Mouse (Mus musculus) urinary bladder, postnatal 36 days (tissue): ENCODE measurements around the gene Aurkaip1.
A peak's percentile ranks its signal among the peaks of the same experiment; 100 is the strongest.

Experiments used
- DNase-seq, 2 experiments: peaks; one replicate each; pipeline ENCODE4 v3.0.0; 2022; ENCODE audit warnings: low spot score in 2 of 2, mixed read lengths in 1 of 2

Gene Aurkaip1

DNA sequence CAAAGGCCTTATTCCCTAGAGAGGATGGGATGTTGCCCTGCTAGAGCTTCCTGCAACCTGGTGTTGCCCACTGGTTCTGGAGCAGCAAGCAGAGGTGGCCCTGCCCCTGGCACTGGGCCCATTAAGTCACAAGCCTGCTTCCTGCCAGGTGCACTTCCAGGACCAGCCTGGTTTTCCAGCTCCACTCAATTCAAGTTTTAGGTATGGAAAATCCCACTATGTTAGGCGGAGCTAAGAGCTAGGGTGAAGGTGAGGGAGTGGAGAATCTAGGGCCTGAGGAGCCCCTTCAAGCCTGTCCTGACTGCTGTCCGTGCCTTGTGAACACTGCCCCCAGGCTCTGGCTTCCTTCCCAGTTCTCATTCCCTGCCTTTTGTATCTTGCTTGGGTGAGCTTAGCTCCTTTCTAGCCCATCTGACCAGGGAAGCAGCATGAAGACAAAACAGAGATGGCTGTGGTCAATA, 20.9 kb downstream of the Aurkaip1 start:
- peak in 1 of 2 experiments; percentile 8 for DNase-seq

DNA sequence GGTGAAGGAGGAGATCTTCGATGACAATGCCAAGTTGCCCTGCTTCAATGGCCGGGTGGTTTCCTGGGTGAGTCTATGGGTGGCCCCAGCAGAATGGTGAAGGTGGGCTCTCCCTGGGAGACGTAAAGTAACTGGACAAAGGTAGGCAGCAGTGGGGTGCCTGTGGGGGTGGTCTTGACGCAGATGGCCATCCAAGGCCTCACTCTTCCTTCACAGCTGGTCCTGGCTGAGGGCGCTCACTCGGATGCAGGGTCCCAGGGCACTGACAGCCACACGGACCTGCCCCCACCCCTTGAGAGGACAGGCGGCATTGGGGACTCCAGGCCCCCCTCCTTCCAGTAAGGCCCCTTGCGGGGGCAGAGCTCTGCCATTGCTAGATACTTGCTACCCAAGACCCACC, 22.3 kb downstream of the Aurkaip1 start:
- DNase-seq, result no peak

DNA sequence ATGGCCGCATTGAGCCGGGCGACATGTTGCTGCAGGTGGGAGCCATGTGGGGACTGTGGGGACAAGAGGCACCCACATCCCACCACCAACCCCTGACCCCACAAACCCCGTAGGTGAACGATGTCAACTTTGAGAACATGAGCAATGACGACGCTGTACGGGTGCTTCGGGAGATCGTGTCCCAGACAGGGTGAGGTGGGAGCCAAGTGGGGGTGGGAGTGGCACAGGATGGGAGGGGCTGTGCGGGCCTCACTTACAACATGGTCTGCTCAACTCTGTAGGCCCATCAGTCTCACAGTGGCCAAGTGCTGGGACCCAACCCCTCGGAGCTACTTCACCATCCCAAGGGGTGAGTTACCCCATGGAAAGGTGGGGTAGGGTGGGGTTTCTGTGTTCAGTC, 23.9 kb downstream of the Aurkaip1 start:
- DNase-seq, result no peak

DNA sequence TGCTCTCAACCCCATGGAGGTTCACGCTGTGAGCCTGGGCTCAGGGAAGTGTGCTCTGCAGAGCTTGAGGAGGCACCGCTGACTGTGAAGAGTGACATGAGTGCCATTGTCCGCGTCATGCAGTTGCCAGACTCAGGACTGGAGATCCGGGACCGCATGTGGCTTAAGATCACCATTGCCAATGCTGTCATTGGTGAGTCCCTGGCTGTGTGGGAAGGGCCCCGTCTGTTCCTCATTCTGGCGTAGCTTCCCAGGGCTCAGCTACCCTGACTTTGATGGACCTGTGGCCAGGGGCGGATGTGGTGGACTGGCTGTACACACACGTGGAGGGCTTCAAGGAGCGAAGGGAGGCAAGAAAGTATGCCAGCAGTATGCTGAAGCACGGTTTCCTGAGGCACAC, 25.0 kb downstream of the Aurkaip1 start:
- DNase-seq, result no peak

DNA sequence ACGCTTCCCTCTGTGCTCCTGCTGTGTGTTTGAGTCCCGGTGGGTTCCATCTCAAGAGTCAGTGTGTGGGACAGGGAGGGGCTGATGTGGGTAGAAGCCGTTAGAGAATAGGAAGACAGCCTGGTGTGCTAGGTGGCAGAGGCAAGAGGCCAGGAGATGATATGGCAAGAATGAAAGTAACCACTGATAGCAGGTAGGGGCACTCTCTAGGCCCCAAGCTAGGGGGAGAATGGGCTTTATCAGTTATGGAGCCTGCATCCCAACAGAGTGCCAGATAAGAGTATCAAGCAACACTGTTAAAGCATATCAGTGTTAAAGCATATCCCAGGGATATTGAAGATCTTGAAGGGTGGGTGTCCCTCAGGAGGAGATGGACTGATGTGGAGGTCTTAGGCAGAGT, 25.8 kb downstream of the Aurkaip1 start:
- no peak for DNase-seq

DNA sequence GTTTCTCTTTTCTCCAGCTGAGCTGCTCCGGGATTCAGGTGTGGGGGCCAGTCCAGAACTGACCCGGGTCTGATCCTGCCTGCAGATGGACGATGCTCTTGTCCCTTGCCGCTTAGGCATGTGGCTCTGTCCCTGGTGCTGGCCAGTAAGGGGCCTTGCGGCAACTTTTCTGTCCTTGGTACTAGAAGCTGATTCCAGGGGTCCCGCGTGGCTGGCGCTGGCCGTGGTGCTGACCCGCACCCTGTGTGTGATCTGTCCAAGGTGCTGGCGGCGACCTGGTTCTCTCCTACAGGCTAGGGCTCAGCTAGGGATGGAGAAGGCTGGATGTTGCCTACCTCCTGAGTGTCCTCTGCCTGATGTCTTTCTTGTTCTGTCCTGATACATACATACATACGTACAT, 28.2 kb downstream of the Aurkaip1 start:
- DNase-seq, result peak in 1 of 2 experiments; percentile 17

DNA sequence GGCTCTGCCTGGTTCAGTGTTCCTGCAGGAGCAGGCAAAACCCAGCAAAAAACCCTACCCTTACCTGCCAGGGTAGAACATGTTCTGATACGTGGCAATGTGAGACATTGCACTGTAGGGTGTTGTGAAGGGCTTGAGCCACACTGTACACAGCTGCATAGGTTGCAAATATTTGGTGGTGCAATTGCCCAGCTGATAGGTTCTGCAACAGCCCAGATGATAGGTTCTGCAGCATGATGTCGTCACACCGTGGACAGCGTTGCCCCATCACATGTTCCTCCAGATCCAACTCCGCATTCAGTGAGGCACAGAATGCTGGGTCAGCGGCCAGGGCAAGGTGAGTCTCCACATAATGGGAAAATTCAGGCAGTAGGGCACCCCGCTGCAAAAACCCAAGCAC, 30.7 kb downstream of the Aurkaip1 start:
- DNase-seq, result no peak

DNA sequence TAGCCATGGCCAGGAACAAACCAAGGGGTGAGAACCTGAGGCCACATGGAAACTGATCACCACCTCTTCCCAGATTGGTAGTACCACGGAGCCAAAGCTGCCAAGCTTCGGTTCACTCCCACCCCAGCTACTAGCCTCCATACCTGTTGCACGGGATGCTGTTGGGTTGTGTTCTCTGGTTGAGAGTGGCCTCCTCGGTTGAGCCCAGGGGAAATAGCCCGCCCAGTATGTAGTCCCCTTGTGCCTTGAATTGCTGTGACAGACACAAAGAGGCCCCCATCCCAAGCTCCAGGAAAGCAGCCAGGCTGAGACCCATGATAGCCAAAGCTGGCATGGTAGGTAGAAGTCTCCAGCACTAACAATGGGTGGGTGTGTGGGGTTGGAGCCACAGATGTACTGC, 31.9 kb downstream of the Aurkaip1 start, which contains the start of gene Tas1r3:
Tas1r3 (minus strand) TSS at position 362 of the 400 bp plus-strand sequence.
- no peak for DNase-seq

DNA sequence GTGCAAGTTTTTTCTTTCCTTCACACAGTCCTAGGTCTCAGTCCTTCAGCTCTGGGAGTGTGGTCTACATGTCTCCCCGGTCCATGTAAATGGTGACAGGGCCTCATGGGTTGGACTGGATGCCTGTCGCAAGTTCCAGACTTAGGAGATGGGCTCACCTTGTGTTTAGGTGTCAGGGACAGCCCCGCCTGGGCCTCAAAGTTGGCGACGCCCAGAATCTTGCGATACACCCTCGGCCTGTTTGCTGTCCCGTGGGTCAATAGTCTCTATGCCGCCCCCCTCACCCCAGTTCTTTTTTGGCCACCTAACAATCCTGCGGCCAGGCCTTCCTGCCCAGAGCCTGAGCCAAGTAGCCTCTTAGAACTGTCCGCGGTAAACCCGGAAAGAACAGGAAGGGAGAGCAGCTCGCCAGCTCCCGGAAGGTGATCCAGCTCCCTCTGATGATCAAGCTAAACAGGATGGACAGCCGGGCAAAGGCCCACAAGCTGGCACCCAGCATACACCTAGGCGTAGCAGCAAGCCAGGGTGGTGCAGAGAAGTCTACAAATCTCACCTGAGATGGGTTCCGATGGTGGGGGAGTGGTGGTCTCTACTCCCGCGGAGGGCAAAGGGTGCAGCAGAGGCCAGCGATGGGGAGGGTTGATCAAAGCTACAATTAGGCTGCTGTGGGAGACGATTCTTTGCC, 37.7 kb downstream of the Aurkaip1 start:
- no peak for DNase-seq

DNA sequence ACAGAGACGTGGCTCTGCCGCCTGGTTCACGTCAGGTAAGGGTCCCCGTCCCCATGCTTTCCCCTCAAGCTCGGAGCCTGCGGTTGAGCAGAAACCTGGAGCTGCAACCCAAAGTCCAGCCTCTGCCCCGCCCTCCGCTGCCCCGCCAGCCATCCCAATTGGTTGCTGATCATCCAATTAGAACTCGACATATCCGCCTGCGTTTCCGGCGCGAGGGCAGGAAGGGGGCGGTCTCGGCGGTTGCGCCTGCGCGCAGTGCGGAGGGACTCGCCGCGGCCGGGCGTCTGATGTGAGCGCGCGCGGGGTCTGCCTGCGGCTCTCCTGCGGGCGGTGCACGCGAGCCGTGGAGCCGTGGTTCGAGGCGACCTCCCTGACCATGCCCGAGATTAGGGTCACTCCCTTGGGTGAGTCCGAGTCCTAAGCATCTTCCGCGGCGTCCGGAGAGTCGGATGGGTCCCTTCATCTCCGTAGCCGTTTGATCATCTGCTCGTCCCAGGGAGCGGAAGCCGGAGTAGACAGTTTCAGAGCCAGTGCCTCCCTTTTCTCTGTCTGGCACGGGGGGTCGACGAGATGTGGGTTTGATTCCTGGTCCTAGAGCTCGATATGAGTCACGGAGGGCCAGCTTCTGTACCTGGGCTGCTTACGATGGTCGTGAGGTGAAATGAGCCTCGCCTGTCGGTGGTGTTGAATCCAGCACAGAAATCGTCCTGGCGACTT, 38.4 kb downstream of the Aurkaip1 start, which contains the start of the genes Cptp and Ints11:
Cptp (minus strand) TSS at position 124 of the 717 bp plus-strand sequence.
Ints11 (plus strand) TSS at position 230 of the 717 bp plus-strand sequence.
- DNase-seq, result peak; percentile 94 to 97

DNA sequence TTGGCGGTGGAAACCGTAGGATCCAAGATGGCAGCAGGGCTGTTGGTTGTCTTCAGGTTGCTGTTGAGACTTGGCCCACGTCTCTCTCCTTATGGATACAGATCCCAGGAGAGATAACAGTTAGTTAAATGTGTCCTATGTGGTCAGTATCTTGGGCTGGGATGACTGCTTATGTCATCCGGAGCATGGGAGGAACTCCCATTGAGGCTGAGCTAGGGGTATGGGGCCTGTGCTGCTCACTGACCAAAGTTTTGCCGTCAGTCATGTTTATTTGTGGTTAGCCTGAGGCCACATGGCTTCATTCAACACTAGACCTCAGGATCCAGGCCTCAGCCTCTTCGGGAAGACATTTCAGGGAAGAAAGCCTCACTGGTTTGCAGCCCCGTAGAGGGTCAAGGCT, 40.3 kb downstream of the Aurkaip1 start:
- DNase-seq, result no peak
